Mouse (Mus musculus): ENCODE measurements at regions not wholly inside any gene's neighbourhood (a gene's known extent, or its start where the extent isn't known, plus 50 kb on each side); places are given as distances from the start of the nearest gene placed in this dataset.

GRCm38 (mm10) chr1:73130215-73130861 is 114.6 kb upstream of the Tnp1 start:
- WGBS = 94% methylated on average over 4 of the region's 4 CpGs
- 0 out of 2 replicates have a peak, but pooled peaks cover 7% of the 10 kb centered on the region for H3K4me1 ChIP-seq (ENCODE audit: control insufficient read depth, insufficient read depth, low read length)
- ATAC-seq (ENCODE audit: low FRiP score, low TSS enrichment) = no peak

GRCm38 (mm10) chr1:73123012-73123411 is 107.3 kb upstream of the Tnp1 start:
- H3K4me1 ChIP-seq (ENCODE audit: control insufficient read depth, insufficient read depth, low read length) = 0 out of 2 replicates have a peak, but pooled peaks cover 7% of the 10 kb centered on the region
- no peak for DNase-seq
- no peaks in the 10 kb centered on the region for H3K9me3 ChIP-seq (ENCODE audit: control insufficient read depth, low read length)
- no peak for ATAC-seq (ENCODE audit: low FRiP score, low TSS enrichment)
- WGBS = 90% methylated on average over 9 of the region's 9 CpGs
- no peaks in the 10 kb centered on the region for H3K27me3 ChIP-seq (ENCODE audit: control insufficient read depth, insufficient read depth, low read length)
- H3K36me3 ChIP-seq (ENCODE audit: control insufficient read depth, insufficient read depth, low read length) = no peaks in the 10 kb centered on the region
- no peak overlapping the region for H3K4me3 ChIP-seq (replicated peaks; ENCODE audit: low read depth, low read length)
- no peak overlapping the region for H3K4me2 ChIP-seq (ENCODE audit: low read length)
- no peak overlapping the region for H3K9ac ChIP-seq (replicated peaks; ENCODE audit: low read length)
- no peak overlapping the region for H3K27ac ChIP-seq (replicated peaks; ENCODE audit: low read depth, low read length)

More at GRCm38 (mm10) chr1:73130215-73130861, 114.6 kb upstream of the Tnp1 start:
- no peak overlapping the region for H3K27ac ChIP-seq (replicated peaks; ENCODE audit: low read depth, low read length)
- no peak overlapping the region for H3K4me2 ChIP-seq (ENCODE audit: low read length)
- no peaks in the 10 kb centered on the region for H3K9me3 ChIP-seq (ENCODE audit: control insufficient read depth, low read length)
- H3K27me3 ChIP-seq (ENCODE audit: control insufficient read depth, insufficient read depth, low read length) = no peaks in the 10 kb centered on the region
- no peak for DNase-seq
- H3K36me3 ChIP-seq (ENCODE audit: control insufficient read depth, insufficient read depth, low read length) = no peaks in the 10 kb centered on the region
- no peak overlapping the region for H3K4me3 ChIP-seq (replicated peaks; ENCODE audit: low read depth, low read length)
- H3K9ac ChIP-seq (replicated peaks; ENCODE audit: low read length) = no peak overlapping the region

GRCm38 (mm10) chr1:73118661-73119060 is 103.0 kb upstream of the Tnp1 start:
- no peaks in the 10 kb centered on the region for H3K9me3 ChIP-seq (ENCODE audit: control insufficient read depth, low read length)
- WGBS = 76% methylated on average over 6 of the region's 6 CpGs
- H3K9ac ChIP-seq (replicated peaks; ENCODE audit: low read length) = no peak overlapping the region
- no peak overlapping the region for H3K4me2 ChIP-seq (ENCODE audit: low read length)
- no peak for ATAC-seq (ENCODE audit: low FRiP score, low TSS enrichment)
- no peak overlapping the region for H3K4me3 ChIP-seq (replicated peaks; ENCODE audit: low read depth, low read length)
- DNase-seq = no peak
- no peak overlapping the region for H3K27ac ChIP-seq (replicated peaks; ENCODE audit: low read depth, low read length)
- H3K27me3 ChIP-seq (ENCODE audit: control insufficient read depth, insufficient read depth, low read length) = no peaks in the 10 kb centered on the region
- H3K36me3 ChIP-seq (ENCODE audit: control insufficient read depth, insufficient read depth, low read length) = no peaks in the 10 kb centered on the region
- no peaks in the 10 kb centered on the region for H3K4me1 ChIP-seq (ENCODE audit: control insufficient read depth, insufficient read depth, low read length)

GRCm38 (mm10) chr1:73116526-73116925 is 100.8 kb upstream of the Tnp1 start:
- no peak overlapping the region for H3K4me3 ChIP-seq (replicated peaks; ENCODE audit: low read depth, low read length)
- ATAC-seq (ENCODE audit: low FRiP score, low TSS enrichment) = no peak
- H3K9me3 ChIP-seq (ENCODE audit: control insufficient read depth, low read length) = no peaks in the 10 kb centered on the region
- 29% methylated on average over 2 of the region's 2 CpGs for WGBS
- H3K4me1 ChIP-seq (ENCODE audit: control insufficient read depth, insufficient read depth, low read length) = no peaks in the 10 kb centered on the region
- H3K36me3 ChIP-seq (ENCODE audit: control insufficient read depth, insufficient read depth, low read length) = no peaks in the 10 kb centered on the region
- H3K9ac ChIP-seq (replicated peaks; ENCODE audit: low read length) = no peak overlapping the region
- H3K27ac ChIP-seq (replicated peaks; ENCODE audit: low read depth, low read length) = no peak overlapping the region
- no peak for DNase-seq
- no peak overlapping the region for H3K4me2 ChIP-seq (ENCODE audit: low read length)
- no peaks in the 10 kb centered on the region for H3K27me3 ChIP-seq (ENCODE audit: control insufficient read depth, insufficient read depth, low read length)

GRCm38 (mm10) chr1:73115854-73116253 is 100.1 kb upstream of the Tnp1 start:
- no peak for ATAC-seq (ENCODE audit: low FRiP score, low TSS enrichment)
- H3K27me3 ChIP-seq (ENCODE audit: control insufficient read depth, insufficient read depth, low read length) = no peaks in the 10 kb centered on the region
- H3K36me3 ChIP-seq (ENCODE audit: control insufficient read depth, insufficient read depth, low read length) = no peaks in the 10 kb centered on the region
- no peaks in the 10 kb centered on the region for H3K9me3 ChIP-seq (ENCODE audit: control insufficient read depth, low read length)
- H3K9ac ChIP-seq (replicated peaks; ENCODE audit: low read length) = no peak overlapping the region
- no peak for DNase-seq
- H3K27ac ChIP-seq (replicated peaks; ENCODE audit: low read depth, low read length) = no peak overlapping the region
- H3K4me3 ChIP-seq (replicated peaks; ENCODE audit: low read depth, low read length) = no peak overlapping the region
- 93% methylated on average over 5 of the region's 5 CpGs for WGBS
- H3K4me2 ChIP-seq (ENCODE audit: low read length) = no peak overlapping the region
- H3K4me1 ChIP-seq (ENCODE audit: control insufficient read depth, insufficient read depth, low read length) = no peaks in the 10 kb centered on the region

GRCm38 (mm10) chr1:73113137-73113536 is 97.4 kb upstream of the Tnp1 start:
- Histone ChIP-seq H3K9ac (replicated peaks; ENCODE audit: low read length) (no peak overlapping the region), H3K36me3 (ENCODE audit: control insufficient read depth, insufficient read depth, low read length) (no peaks in the 10 kb centered on the region), H3K4me2 (ENCODE audit: low read length) (no peak overlapping the region), H3K27ac (replicated peaks; ENCODE audit: low read depth, low read length) (no peak overlapping the region), H3K27me3 (ENCODE audit: control insufficient read depth, insufficient read depth, low read length) (no peaks in the 10 kb centered on the region), H3K4me3 (replicated peaks; ENCODE audit: low read depth, low read length) (no peak overlapping the region), H3K4me1 (ENCODE audit: control insufficient read depth, insufficient read depth, low read length) (no peaks in the 10 kb centered on the region), H3K9me3 (ENCODE audit: control insufficient read depth, low read length) (no peaks in the 10 kb centered on the region)
- ATAC-seq (ENCODE audit: low FRiP score, low TSS enrichment) (no peak), DNase-seq (no peak)
- WGBS = 92% methylated on average over 6 of the region's 6 CpGs

- Histone ChIP-seq H3K9me3 (ENCODE audit: control insufficient read depth, low read length) (no peaks in the 10 kb centered on the region), H3K36me3 (ENCODE audit: control insufficient read depth, insufficient read depth, low read length) (no peaks in the 10 kb centered on the region), H3K27ac (replicated peaks; ENCODE audit: low read depth, low read length) (no peak overlapping the region), H3K4me3 (replicated peaks; ENCODE audit: low read depth, low read length) (no peak overlapping the region), H3K4me1 (ENCODE audit: control insufficient read depth, insufficient read depth, low read length) (no peaks in the 10 kb centered on the region), H3K27me3 (ENCODE audit: control insufficient read depth, insufficient read depth, low read length) (no peaks in the 10 kb centered on the region), H3K4me2 (ENCODE audit: low read length) (no peak overlapping the region), H3K9ac (replicated peaks; ENCODE audit: low read length) (no peak overlapping the region)
- ATAC-seq (ENCODE audit: low FRiP score, low TSS enrichment) (no peak), DNase-seq (no peak)
- WGBS = 87% methylated on average over 3 of the region's 3 CpGs
Measured at GRCm38 (mm10) chr1:73112711-73113110, 97.0 kb upstream of the Tnp1 start.

GRCm38 (mm10) chr1:73111911-73112310 is 96.2 kb upstream of the Tnp1 start:
- no peak for DNase-seq
- WGBS = 95% methylated on average over 5 of the region's 5 CpGs

GRCm38 (mm10) chr1:73105856-73106463 is 90.3 kb upstream of the Tnp1 start:
- H3K9ac ChIP-seq (replicated peaks; ENCODE audit: low read length) = no peak overlapping the region
- DNase-seq (no peak), ATAC-seq (ENCODE audit: low FRiP score, low TSS enrichment) (no peak)
- H3K4me1 ChIP-seq (ENCODE audit: control insufficient read depth, insufficient read depth, low read length) = no peaks in the 10 kb centered on the region
- H3K36me3 ChIP-seq (ENCODE audit: control insufficient read depth, insufficient read depth, low read length) = no peaks in the 10 kb centered on the region
- no peak overlapping the region for H3K4me3 ChIP-seq (replicated peaks; ENCODE audit: low read depth, low read length)
- no peak overlapping the region for H3K27ac ChIP-seq (replicated peaks; ENCODE audit: low read depth, low read length)
- no peaks in the 10 kb centered on the region for H3K27me3 ChIP-seq (ENCODE audit: control insufficient read depth, insufficient read depth, low read length)
- no peaks in the 10 kb centered on the region for H3K9me3 ChIP-seq (ENCODE audit: control insufficient read depth, low read length)
- no peak overlapping the region for H3K4me2 ChIP-seq (ENCODE audit: low read length)
- 92% methylated on average over 4 of the region's 4 CpGs for WGBS

More at GRCm38 (mm10) chr1:73111911-73112310, 96.2 kb upstream of the Tnp1 start:
- Histone ChIP-seq H3K4me1 (ENCODE audit: control insufficient read depth, insufficient read depth, low read length) (no peaks in the 10 kb centered on the region), H3K9me3 (ENCODE audit: control insufficient read depth, low read length) (no peaks in the 10 kb centered on the region), H3K27me3 (ENCODE audit: control insufficient read depth, insufficient read depth, low read length) (no peaks in the 10 kb centered on the region), H3K36me3 (ENCODE audit: control insufficient read depth, insufficient read depth, low read length) (no peaks in the 10 kb centered on the region), H3K4me3 (replicated peaks; ENCODE audit: low read depth, low read length) (no peak overlapping the region), H3K27ac (replicated peaks; ENCODE audit: low read depth, low read length) (no peak overlapping the region), H3K4me2 (ENCODE audit: low read length) (no peak overlapping the region), H3K9ac (replicated peaks; ENCODE audit: low read length) (no peak overlapping the region)
- no peak for ATAC-seq (ENCODE audit: low FRiP score, low TSS enrichment)

Data from midbrain, embryonic 14.5 days (tissue).